In the genomic region with DNA sequence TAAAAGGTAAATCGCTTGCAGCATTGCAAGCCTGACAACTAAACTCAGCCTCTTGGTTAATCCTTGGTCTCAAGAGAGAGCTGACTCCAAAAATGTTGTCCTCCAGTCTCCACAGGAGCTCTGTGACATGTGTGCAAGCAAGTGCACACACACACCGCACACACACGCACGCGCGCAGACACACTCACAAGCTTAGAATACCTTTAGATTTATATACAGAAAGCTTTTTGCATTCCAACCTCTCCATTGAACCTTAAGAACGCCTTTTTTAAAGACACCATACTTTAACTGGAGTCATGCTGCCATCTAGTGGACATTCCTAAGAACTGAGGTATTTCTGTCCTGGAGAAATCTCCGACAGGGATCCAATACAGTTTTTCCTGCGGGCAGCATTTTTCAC, we compare ENCODE assay signal across 7 mouse cellular contexts.
A peak's percentile ranks its signal among the peaks of the same experiment; 100 is the strongest.
DNase-seq lines count a peak whose midpoint lies in the region; ATAC-seq and TF ChIP-seq lines count a peak whose summit lies in the region.

No protein-coding gene starts in this region.

- WGBS in embryonic facial prominence, embryonic 10.5 days = 21% methylated on average over 9 of the region's 9 CpGs
- 11% methylated on average over 9 of the region's 9 CpGs for WGBS in heart, embryonic 15.5 days
- 9% methylated on average over 9 of the region's 9 CpGs for WGBS in lung, postnatal 0 days

- DNase-seq in T-cell, adult 2 months (ENCODE audit: low spot score) = peak; percentile 1
- peak; percentile 53 for DNase-seq in embryonic facial prominence, embryonic 10.5 days (ENCODE audit: low spot score)
- peak; percentile 24 to 38 for DNase-seq in kidney, postnatal 4 days
- peak; percentile 78 for DNase-seq in lung, postnatal 0 days (ENCODE audit: low spot score)
- peak; percentile 66 to 80 for DNase-seq in right cerebral cortex, postnatal 10 days (ENCODE audit: low spot score in 2 of 2)

- peak overlapping the region; percentile 48 for H3K4me2 ChIP-seq in heart, embryonic 15.5 days
- 0 out of 2 replicates have a peak overlapping the region, but pooled peaks have one; percentile 25 for H3K4me2 ChIP-seq in lung, postnatal 0 days (replicated peaks; ENCODE audit: low read depth, low read length)

- H3K4me3 ChIP-seq in E14TG2a.4 (replicated peaks; ENCODE audit: low read length) = no peak overlapping the region
- H3K4me3 ChIP-seq in embryonic facial prominence, embryonic 10.5 days = no peak overlapping the region
- peak overlapping the region; percentile 17; the same call in 1 of the 2 replicates for H3K4me3 ChIP-seq in heart, embryonic 15.5 days
- no peak overlapping the region for H3K4me3 ChIP-seq in lung, postnatal 0 days (ENCODE audit: low read depth, low read length)

- H3K9ac ChIP-seq in heart, embryonic 15.5 days = no peak overlapping the region
- no peak overlapping the region for H3K9ac ChIP-seq in lung, postnatal 0 days (replicated peaks; ENCODE audit: low read depth)

- ATAC-seq in heart, embryonic 15.5 days (replicated peaks; ENCODE audit: insufficient number of reproducible peaks, insufficient read depth, low FRiP score, low read depth) = no peak
- ATAC-seq in lung, postnatal 0 days = peak; percentile 25

- TF ChIP-seq CTCF in E14TG2a.4 (conservative IDR thresholded peaks at IDR 0.05; ENCODE audit: low read length) = peak; percentile 44
- TF ChIP-seq CTCF in lung, postnatal 0 days (IDR thresholded peaks at IDR 0.05) = peak; percentile 76

- H3K27ac ChIP-seq in embryonic facial prominence, embryonic 10.5 days (replicated peaks) = no peak overlapping the region
- no peak overlapping the region for H3K27ac ChIP-seq in heart, embryonic 15.5 days
- no peak overlapping the region for H3K27ac ChIP-seq in lung, postnatal 0 days (ENCODE audit: low read length)

- no peaks in the 10 kb centered on the region for H3K4me1 ChIP-seq in E14TG2a.4 (replicated peaks; ENCODE audit: low read depth, low read length)
- peaks cover 5% of the 10 kb centered on the region for H3K4me1 ChIP-seq in embryonic facial prominence, embryonic 10.5 days
- H3K4me1 ChIP-seq in heart, embryonic 15.5 days (replicated peaks) = peaks cover 3% of the 10 kb centered on the region; the same call in 1 of the 2 replicates
- no peaks in the 10 kb centered on the region for H3K4me1 ChIP-seq in lung, postnatal 0 days (ENCODE audit: insufficient read depth, low read depth, low read length)

- H3K27me3 ChIP-seq in E14TG2a.4 (ENCODE audit: insufficient read depth, low read length) = peaks cover 7% of the 10 kb centered on the region
- peaks cover 6% of the 10 kb centered on the region; the same call in 1 of the 2 replicates for H3K27me3 ChIP-seq in embryonic facial prominence, embryonic 10.5 days (replicated peaks; ENCODE audit: low read depth, poor library complexity, severe bottlenecking)
- H3K27me3 ChIP-seq in heart, embryonic 15.5 days = peaks cover 5% of the 10 kb centered on the region
- no peaks in the 10 kb centered on the region for H3K27me3 ChIP-seq in lung, postnatal 0 days (replicated peaks; ENCODE audit: insufficient read depth, low read length)

- H3K9me3 ChIP-seq in E14TG2a.4 (ENCODE audit: low read length) = no peaks in the 10 kb centered on the region
- H3K9me3 ChIP-seq in embryonic facial prominence, embryonic 10.5 days = no peaks in the 10 kb centered on the region
- no peaks in the 10 kb centered on the region for H3K9me3 ChIP-seq in heart, embryonic 15.5 days (replicated peaks)
- no peaks in the 10 kb centered on the region for H3K9me3 ChIP-seq in lung, postnatal 0 days (ENCODE audit: low read length)

- TF ChIP-seq EP300 in lung, postnatal 0 days (IDR thresholded peaks at IDR 0.05) = no peak

- H3K36me3 ChIP-seq in E14TG2a.4 (ENCODE audit: insufficient read depth, low read length) = no peaks in the 10 kb centered on the region
- H3K36me3 ChIP-seq in embryonic facial prominence, embryonic 10.5 days (replicated peaks) = no peaks in the 10 kb centered on the region
- H3K36me3 ChIP-seq in heart, embryonic 15.5 days = no peaks in the 10 kb centered on the region
- H3K36me3 ChIP-seq in lung, postnatal 0 days (ENCODE audit: insufficient read depth, low read length) = no peaks in the 10 kb centered on the region

Comparison
In these comparisons a context has a peak if more than half of its experiments do, and no peak if none do; other contexts are left out.
1. DNase-seq: peak in every context shown above with its lines; median percentile 78 in lung, postnatal 0 days; 73 in right cerebral cortex, postnatal 10 days; 53 in embryonic facial prominence, embryonic 10.5 days; 31 in kidney, postnatal 4 days; 1 in T-cell, adult 2 months.